Mouse (Mus musculus) cerebellum, postnatal 14 days (tissue): ENCODE results near the gene Mphosph8.
A peak's percentile ranks its signal among the peaks of the same experiment; 100 is the strongest.

Experiments used
- DNase-seq, 2 experiments: peaks; one replicate each; pipeline ENCODE4 v3.0.0; 2021; ENCODE audit warnings: mixed read lengths in 2 of 2

The Mphosph8 gene

DNA sequence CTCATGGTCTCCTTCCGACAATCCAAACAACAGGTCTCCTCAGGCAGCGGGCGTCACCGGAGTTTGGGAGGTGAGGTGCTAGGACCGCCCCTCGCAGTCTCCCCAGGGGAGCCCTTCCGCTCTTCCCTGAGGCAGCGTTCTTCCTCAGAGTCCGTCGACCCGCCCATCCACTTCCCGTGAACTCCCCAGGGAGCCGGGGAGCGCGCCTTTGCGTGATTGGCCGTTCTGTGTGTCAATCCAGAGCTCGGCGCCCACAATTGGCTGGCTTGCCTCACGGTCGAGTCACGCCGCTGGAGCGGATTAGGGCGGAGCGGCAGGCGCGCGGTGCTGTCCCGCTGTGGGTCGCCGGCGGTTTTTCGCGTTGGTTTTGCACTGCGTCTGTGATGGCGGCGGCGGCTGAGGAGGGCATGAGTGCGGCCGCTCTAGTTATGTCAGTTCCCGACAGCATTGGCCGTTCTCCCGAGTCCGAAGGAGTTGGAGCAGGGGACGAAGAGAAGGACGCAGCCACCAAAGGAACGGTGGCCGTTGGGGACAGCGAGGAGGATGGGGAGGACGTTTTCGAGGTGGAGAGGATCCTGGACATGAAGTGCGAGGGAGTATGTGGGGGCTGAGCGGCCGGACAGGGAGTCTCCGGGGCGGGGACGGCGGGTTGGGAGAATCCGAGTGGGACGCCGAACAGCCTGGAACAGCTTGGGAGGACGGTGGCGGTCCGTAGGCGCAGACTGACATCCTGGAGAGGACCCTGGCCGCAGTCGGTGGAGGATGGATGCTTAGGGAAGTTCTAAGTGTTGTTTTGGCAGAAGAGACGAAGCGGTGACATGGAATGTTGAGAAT is at the start of gene Mphosph8:
Gene Mphosph8, plus strand, starts transcription at position 280 of the 834 bp plus-strand sequence.
- peak; percentile 99 to 100 for DNase-seq

DNA sequence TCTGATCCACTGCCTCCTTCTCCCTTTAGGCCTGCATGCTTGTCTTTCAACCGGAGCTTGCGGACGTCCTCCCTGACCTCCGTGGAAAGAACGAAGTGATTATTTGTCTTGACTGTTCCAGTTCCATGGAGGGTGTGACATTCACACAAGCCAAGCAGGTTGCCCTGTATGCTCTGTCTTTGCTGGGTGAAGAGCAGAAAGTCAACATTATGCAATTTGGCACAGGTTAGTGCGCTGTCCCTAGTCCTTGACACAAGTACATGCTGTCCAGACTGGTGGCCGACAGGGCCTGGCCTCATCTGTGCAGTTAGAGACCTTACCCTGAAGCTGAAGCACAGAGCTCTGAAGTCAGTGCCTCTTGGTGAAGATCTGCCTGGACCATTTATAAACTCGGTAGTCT is 47.6 kb upstream of the Mphosph8 start:
- no peak for DNase-seq

DNA sequence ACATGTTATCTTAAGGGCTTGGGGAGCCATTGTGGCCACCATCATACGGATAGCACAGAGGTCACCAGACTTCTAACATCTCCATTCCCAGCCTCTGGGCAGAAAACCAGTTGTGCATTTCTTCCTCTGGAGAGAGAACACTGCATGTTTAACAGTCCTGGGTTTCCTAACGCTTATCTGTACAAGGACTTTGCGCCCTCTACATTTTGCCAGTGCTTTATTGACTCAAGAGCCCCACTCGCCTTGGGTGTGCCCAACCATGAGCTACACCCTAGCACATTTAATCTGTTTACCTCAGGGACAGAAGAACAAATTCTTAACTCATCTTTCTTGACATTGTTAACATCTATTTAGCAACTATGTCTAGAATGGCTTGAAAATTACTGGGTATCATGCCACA is 41.8 kb upstream of the Mphosph8 start:
- DNase-seq: no peak

DNA sequence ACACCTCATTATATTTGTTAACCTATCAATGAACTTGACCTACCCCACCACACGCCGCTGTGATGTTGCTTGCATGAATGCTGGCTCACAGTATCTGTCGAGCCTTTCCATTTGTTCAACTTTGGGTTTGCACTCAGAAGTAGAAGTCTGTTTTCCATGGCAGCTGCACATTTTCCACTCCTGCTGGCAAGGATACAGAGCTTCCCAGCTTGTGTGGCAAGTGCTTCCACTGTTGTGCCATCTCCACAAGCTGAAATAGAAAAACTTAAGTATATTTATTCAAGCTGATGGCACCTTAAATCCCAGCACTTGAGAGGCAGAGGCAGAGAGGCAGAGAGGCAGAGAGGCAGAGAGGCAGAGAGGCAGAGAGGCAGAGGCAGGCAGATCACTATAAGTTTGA is 39.7 kb upstream of the Mphosph8 start:
- no peak for DNase-seq

DNA sequence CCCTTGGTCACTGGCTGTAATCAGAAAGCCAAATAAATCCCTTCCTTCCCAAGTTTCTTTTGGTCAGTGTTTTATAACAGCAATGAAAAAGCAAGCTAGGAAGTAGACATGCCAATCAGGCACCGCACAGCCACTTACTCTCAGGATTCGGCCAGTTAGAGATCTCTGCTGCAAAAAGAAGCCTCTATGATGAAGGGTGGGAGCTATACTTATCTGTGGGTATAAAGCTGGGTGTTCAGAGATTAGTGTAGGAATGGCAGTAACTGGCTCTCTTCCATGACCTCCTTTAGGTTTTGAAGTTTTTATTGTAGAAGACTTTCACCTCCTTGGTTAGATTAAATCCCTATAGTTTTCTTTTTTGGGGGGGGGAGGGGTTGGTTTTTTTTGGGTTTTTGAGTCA is 36.9 kb upstream of the Mphosph8 start:
- DNase-seq: no peak

DNA sequence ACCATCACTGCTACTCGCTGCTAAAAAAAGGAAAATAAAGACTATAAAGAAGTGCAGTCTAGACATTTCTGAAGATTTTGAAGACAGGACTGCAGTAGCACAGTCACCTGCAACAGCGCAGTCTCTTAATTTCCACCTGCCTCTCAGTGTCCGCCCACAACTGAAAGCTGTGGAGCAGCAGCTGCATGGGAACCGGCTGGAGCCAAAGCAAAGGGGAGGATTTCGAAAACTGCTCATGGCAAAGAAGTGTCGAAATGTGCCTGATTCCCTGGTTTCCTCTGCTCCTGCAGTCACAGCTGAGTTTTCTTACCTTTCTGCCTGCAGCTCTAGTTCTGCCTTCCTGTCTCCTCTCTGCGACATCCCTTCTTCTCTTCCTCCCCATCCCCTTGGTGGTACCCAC is 20.8 kb upstream of the Mphosph8 start:
- no peak for DNase-seq

DNA sequence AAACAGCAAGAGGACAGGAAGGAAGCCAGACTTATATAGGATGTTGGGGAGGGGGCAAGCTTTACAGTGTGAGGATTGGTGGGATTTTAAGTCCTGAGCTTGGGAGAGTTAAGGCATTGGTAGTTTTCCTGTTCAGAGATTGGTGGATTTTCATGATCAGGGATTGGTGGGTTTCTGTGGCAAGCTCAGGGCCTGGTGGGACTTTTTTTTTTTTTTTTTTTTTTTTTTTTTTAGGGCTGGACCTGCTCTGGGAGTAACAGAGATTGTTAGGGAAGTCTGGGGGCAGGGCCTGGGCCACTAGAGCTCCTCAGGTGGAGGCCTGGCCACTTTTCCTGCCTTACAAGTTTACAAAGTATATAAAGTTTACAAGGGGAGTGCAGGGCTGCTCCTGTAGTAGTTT is 18.6 kb upstream of the Mphosph8 start:
- no peak for DNase-seq

DNA sequence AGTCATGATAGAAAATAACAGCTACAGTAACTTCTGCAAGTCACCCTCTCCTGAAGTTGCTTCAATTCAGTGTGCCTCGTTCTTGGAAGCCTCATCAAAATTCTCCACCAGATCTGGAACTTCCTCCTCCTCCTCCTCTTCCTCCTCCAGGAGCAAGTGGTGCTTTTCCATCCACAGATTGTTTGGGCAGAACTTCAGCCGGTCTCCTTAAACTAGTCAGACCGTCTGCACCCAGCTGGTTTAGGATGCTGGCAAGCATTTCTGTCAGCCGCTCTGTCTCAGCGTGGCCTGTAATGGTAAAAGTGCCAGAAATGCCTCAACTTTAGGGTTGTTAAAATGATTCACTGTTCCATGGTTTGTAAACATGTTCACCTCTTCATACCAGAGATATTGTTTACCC is 2.4 kb upstream of the Mphosph8 start:
- no peak for DNase-seq

DNA sequence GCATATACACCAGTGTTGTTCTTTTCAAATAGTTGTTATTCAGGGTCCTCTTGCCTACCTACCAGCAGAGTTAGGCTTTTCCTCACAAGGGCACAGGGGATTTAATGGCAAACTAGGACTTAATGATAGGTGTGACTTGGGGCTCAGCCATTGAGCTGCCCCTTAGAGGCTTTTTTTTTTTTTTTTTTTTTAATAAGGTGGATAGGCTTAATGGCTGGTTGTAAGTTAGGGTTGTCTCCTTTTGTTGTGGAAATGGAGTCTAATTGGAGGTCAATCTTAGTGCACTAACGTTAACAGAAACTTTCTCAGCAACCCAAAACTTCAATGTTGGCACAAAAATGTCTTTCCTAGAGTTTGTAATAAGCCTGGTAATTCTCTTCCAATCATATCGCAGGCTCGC is 1.1 kb upstream of the Mphosph8 start:
- DNase-seq: no peak

DNA sequence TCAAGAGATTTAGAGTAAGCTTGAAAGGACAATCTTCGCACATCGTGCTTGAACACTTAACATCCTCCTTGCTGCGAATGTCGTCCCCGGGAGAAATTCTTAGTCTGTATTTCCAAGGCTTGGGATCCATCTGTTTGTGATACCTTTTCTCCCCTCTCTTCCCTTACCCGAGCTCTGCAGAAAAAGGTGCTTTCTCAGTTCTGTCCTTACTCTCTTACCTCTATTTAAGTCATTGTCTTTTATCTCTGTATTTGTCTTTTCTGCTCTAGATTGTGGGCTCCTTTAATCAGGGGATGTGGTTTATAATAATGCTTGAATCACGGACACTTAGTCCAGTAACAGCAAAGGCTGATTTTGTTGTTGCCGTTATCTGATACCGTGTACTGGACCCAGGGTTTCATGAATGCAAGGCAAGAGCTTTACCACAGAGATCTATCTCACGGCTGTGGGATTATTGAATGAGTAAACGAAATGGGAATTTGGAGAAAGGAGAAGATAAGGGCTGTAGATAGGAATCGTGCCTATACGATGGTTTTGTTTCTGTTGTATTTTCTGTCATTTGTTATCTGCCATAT is 1.1 kb downstream of the Mphosph8 start:
- DNase-seq: no peak

DNA sequence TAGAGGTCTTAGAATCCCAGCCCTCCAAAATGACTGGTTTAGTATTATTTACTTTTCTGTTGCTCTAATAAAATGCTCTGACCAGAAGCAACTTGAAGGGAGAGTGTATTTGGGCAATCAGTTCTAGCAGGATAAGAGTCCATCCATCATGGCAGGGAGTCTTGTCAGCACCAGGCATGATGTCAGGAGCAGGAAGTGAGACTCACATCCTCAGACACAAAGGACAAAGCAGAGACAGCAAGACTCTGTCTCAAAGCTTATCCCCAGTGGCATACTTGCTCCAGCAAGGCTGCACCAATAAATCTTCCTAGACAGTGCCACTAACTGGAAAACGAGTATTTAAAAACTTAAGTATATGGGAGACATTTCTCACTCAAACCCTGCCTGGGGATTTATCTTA is 17.4 kb downstream of the Mphosph8 start:
- DNase-seq: no peak

DNA sequence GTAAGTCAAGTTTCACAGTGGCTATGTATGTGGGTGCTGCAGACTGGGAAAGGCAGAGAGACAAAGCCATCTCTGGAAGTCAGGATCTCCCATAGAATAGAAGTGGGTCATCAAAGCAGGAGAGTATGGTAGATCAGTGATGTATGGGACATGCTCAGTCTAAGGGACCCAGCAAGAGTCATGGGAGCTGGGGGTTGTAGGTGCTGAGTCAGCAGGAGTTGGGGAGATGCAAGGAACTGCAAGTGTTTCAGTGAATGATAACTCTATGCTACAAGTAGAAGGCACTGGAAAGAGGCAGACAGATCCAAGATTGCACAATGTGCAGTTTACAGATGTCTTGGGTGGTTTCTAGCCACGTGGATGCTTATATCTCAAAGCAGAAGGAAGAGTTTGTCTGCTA is 21.1 kb downstream of the Mphosph8 start:
- no peak for DNase-seq

DNA sequence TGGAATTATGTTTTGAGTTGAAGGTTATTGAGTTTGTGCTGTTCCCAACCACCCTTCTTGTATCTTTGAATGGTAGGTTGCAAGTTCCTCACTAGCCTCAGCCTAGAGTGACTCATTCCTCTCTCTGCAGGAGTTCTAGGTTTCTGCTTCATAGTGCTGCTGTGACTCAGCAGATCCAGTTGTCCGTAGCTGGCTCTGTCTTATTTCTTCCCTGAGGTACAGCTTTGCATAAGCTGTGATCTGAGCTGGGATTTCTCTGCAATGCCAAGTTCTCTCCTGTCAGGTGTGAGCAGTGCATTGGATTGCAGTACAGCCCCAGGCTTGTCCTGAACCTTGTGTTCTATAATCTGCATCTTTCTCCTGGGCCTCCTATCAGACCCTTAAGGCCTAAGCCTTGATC is 21.7 kb downstream of the Mphosph8 start:
- DNase-seq: no peak

DNA sequence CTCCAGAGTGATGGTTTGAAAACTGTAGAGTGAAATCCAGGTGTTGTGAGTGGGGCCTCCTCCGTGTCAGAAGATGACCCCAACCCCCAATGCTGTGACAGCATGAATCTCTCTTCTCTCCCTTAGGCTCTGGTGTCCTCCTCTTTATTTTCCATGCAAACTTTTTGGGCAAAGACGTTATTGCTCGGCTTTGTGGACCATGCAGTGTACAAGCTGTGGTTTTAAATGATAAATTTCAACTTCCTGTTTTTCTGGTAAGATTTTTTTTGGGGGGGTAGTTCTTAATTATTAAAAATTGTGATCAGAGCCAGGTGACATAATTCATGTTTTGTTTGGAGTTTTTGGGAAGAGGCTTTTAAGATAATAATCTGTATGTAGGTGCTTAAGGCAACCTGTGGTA is 27.4 kb downstream of the Mphosph8 start:
- DNase-seq: no peak

DNA sequence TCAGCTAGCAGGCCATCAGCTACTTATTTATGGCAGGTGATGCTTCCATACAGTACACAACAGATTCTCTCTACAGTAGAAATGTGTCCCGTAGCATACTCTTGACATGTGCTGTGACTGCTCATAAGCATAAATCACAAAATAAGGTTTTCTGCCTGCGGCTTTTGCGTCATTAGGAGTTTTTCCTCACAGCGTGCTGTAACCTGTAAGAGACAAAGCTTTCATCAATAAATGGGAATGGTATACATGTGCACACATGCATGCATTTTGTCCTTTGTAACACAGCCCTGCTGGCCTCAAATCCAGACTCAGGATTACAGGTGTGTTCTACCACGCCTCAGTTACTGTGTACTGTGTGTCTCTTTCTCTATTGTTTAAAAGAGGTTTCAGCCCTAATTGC is 29.8 kb downstream of the Mphosph8 start:
- DNase-seq: no peak

DNA sequence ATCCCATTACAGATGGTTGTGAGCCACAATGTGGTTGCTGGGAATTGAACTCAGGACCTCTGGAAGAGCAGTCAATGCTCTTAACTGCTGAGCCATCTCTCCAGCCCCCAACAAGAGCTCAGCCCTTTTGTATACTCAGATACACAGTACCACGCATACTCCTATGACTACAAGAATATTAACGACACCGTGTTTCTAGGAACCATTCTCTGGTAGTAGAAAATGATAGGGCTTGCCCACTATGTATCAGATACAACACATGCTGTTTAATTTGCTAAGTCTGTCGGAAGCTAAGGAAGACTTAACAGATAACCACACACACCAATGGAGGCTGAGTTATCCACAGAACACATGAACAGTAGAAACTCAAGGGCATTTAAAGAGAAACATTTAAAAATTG is 34.6 kb downstream of the Mphosph8 start:
- DNase-seq: no peak

DNA sequence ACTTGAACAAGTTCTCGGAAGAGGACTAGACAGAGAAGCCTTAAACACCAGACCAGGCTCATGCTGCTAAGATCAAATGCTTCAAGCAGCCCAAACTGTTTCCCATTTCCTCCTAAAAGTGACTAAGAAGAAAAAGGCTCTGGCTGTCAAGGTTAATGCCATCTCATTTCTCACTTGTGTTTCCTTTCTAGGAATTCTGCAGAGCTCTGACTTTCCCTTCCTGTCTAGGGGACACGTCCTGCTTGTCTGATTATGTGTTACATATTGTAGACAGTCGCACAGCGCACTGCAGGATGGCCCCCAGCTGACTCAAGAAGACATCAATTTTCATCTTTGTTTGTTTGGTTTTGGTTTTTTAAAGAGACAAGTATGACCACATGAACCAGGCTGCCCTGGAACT is 37.6 kb downstream of the Mphosph8 start:
- no peak for DNase-seq

DNA sequence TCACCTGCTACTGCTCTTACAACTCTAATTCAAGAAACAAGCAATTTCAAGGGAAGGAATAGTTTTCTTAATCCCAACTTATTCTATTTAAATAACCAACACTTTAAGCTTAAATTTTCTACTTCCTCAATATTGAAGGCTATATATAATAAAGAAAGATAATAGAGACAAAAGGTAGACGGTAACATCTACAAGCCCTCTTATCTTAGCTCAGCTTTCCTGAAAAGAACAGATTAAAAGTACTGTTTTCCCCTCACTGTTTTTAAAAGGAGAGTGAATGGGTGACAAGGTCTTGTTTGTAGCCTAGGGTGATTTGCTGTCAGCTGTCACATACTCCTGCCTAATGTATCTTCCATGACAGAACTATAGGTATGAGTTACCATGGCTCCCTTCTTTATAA is 58.4 kb downstream of the Mphosph8 start:
- no peak for DNase-seq

DNA sequence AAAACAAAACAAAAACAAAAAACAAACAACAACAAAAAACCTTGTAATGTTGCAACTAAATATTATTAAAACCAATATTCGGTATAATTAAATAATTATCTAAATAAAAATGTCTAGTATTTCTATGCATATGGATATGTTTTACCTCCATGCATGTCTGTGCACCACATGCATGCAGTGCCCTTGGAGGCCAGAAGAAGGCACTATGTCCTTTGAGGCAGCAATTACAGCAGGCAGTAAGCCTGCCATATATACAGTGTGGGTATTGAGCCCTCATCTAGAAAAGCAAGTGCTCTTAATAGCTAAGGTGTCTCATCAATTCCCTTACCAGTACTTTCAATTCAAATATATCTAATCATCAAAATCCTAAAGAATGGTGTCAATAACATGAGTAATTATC is 72.1 kb downstream of the Mphosph8 start:
- DNase-seq: no peak
